Mouse (Mus musculus) urinary bladder, postnatal 4 days (tissue): ENCODE results near the gene Spaca4.

Experiments used
- DNase-seq, 2 experiments: peaks; one replicate each; pipeline ENCODE4 v3.0.0; 2021 to 2022; ENCODE audit warnings: low spot score in 2 of 2

Gene Spaca4

DNA sequence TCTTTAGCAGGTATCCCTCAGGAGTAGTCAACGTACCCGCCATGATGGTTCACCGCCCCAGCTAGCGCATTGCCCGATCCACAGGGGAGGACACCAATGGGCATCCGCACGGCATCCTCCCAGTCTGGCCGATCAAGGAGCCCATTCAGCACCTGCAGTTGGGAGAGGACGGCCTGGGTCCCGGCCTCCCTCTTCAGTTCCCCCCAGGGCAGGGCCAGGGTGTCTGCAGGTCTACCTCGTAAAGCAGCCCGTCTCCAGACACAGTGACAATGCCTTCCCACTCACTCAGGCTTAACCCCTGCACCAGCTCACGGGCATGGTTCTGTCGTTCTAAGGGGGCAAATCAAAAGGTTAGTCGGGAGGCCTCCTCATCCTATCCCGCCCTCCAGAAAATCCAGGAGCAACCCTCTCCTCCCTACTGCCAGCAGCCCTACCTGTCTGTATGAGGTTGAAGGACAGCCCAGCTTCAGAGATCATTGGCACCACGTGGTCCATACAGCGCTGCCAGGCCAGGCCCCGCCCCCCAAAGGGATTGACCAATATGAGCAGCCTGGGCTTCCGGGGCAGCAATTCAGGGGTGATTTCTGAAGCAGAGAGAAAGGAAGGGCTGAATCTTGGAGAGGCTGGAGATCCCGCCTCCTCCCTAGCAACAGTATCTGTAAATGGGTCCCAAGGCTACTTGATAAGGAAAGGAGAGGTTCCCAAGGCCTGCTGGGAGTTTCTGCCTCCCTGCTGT, 13.4 kb downstream of the Spaca4 start:
- DNase-seq = no peak

DNA sequence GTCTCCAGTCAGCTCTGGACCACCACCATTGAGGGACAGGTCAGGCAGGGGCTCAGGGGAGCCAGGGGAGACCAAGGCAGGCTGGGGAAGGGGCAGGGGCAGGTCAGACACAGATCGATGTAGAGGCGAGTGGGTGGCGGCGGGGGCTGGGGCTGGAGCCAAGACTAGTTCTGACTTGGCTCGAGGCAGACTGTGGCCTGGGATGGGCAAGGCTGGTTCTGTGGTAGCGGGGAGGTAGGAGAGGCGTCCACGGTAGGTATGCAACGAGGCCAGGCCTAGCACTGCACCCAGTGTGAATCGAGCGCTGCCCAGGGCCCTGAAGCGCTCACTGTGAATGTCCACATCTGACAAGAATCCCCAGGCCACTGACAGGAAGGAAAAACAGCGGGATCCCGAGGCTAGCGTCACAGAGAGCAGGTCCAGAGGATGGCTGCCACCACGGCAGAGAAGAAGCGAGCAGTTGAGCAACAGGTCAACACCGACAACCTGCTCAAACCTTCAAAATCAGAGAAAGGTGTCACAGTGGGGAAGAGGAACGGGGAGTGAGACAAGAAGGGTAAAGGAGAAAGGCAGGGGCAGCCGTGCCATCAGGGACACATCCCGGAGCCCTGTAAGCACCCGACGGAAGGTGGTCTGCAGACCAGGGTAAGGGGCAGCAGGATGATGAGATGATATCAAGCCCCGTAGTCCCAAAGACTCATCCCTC, 14.1 kb downstream of the Spaca4 start:
- no peak for DNase-seq

DNA sequence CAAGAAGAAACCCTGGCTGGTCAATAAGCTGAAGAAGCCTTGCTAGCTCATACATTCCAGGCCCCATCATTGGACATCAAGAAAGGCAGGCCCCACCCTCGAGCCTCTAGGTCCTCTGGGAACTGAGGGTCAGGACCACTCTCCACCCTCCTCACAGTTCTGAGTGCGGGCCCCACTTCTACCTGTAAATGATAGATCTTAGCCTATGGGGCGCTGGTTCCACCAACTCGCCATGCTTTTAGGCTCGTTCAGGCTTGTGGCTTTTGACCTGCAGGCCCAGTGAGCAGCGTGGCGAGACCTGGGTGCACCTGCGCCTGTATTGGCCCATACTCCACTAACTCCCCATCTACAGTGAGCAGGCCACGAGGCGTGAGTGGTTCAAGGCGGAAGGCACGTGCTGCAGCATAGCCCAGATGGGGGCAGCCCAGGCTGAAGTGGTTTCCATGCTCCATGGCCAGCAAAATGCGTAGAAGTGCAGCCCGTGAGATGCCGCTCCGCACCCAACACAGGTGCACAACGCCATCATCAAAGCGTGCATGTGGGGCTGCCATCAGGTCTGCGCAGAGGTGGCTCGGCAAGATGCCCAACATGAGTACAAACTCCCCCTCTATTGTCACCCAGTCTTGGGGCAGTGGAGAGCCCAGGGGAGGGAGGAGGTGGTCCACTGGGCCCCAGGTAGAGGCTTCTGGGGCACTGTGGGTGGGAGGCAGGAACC, 15.0 kb downstream of the Spaca4 start:
- DNase-seq = no peak

- no peak for DNase-seq
Observed at GRCm38 (mm10) chr7:45709677-45710355, 15.8 kb downstream of the Spaca4 start.

DNA sequence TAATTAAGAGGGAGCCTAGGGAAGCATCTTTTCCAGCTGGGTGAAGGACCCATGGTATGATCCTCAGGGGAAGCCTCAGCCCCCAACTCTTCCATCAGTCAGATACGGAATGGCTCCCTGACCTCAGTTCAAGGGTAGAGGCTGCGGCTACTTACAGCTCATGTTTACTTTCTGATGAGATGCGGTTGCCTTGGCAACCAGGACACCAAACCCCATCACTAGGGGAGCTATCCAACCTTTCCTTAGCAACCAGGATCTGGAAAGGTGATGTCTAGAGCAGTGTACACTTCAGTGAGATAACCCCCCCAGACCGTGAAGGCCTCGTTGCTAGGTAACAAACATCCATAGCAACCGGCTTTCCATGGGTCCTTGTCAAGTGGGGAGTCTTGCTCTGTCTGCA, 16.6 kb downstream of the Spaca4 start:
- DNase-seq = no peak

- no peak for DNase-seq
Observed at GRCm38 (mm10) chr7:45708221-45708761, 17.3 kb downstream of the Spaca4 start.

DNA sequence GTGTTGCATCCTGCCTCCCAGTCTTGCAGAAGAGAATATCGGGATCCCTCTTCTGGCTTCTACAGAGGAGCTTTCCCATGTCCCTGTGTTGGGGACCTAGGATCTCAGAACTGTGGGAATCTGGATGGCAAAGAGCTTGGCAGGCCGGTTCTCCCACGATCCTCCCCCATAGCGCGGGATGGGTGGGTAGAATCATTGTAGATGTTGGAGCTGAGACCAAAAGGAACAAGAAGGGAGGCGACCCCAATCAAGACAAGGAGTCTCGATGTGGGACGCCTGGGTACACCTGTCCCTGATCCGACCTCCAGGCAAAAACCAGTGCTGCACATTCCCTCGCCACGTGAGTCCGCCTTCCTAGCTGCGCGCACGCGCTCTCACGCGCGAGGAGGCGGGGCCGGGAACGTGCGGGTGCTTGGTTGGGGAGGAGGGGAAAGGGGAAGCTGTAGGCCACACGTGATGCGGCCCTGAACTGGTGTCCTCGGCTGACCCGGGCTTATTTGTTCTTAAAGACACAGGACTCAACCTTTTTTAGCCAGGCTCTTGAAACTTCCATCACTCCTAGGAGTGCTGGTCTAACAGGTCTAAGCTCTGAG, 18.1 kb downstream of the Spaca4 start:
- peak; percentile 93 to 97 for DNase-seq

GRCm38 (mm10) chr7:45706721-45707241, 18.8 kb downstream of the Spaca4 start:
- DNase-seq = peak; percentile 87 to 90

DNA sequence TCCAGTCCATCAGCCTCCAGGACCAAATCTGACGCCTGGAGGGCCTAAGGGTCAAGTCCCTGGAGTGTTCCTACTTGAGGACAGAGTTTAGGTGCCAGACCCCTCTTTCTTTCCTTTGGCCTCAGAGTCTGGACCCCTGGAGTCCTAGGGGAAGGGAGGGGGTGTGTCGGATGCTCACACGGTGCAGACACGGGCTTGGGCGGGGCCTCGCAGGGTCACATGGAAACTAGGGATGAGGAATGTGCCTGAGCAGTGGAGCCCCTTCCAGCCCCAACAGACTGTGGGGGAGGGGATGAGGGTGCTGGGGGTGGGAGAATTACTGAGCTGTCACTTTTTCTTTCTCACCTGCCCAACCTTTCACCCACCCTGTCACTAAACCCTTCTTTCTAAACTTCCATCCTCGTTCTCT, 19.7 kb downstream of the Spaca4 start:
- peak; percentile 77 to 83 for DNase-seq

DNA sequence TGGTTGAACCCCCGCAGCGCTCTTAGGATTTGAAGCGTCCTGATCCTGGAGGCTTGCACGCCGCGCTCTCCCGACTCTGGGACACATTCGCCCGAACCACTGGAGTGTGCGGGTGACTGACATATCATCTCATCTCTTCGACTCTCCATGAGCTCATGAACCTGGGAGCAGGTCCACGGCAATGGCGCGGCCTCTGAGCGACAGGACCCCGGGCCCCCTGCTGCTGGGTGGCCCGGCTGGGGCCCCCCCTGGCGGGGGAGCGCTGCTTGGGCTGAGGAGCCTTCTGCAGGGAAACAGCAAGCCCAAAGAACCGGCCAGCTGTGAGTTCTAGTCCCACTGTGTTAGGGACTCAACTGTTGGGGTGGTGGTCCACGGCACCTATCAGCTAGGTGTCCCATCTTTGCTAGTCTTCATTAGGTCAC, 20.2 kb downstream of the Spaca4 start:
- no peak for DNase-seq

GRCm38 (mm10) chr7:45704730-45705442, 20.7 kb downstream of the Spaca4 start, which contains the start of gene Dbp:
TSS of gene Dbp (plus strand) at chr7:45705088.
- DNase-seq = peak; percentile 98 to 99

DNA sequence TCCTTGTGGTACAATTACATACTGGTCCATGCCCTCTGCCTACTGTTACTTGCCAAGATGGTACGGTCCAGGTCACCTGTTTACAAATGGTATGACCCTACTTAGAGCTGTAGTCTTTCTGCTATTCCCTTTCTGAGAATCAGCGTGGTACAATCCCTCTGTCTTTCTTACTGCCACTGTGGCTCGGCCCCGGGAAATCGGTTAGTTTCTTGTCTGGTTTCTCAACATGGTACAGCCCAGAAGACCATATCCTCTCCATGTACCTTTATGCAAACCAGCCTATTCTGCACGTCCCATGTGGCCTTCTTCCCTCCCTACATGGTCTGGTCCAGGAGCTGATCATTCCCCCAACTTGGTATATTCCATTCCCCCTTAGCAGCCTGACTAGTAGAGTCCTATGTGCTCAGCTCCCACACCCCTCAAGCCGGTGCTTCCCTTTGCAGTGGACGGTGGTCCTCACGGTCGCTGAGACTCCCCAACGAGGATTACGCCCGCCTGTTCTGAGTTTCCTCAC, 21.5 kb downstream of the Spaca4 start:
- DNase-seq = peak in 1 of 2 experiments; percentile 71

GRCm38 (mm10) chr7:45703521-45704033, 22.0 kb downstream of the Spaca4 start:
- no peak for DNase-seq

- no peak for DNase-seq
Observed at GRCm38 (mm10) chr7:45702809-45703520, 22.6 kb downstream of the Spaca4 start.

DNA sequence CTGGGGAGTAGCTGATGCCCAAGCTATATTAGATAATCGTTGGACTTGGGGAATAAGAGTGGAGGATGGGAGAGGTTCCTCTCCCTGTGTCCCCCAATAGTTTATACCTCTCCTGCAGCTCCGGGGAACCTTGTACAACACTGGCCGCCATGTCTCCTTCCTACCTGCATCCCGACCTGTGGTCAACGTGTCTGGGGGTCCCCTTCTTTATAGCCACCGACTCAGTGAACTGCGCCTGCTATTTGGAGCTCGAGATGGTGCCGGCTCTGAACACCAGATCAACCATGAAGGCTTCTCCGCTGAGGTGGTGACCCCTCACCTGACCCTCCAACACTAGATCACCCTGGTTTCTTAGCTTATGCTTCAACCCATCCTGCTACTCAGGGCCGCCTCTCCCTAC, 23.3 kb downstream of the Spaca4 start:
- no peak for DNase-seq

DNA sequence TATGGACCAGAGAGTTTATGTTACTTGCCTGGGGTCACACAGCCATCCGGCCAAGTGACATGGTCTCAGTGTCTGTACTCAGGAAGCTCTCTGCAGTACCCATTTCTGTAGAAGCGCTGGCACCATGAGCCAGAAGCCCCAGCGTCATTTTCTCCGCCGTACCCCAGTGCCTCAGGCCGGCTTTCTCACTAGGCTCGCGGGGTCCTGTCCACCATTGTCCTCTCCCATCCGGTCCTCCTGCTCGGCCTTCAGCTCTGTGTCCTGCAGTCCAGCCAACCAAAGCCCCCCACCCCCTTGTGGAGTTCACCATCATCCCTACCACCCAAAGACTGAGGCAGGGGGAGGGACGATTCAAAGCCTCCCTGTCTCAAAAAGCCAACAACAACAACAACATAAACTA, 24.0 kb downstream of the Spaca4 start:
- DNase-seq = no peak

- DNase-seq = no peak
Observed at GRCm38 (mm10) chr7:45701072-45701471, 24.5 kb downstream of the Spaca4 start.

GRCm38 (mm10) chr7:45700301-45701015, 25.2 kb downstream of the Spaca4 start:
- peak; percentile 62 to 78 for DNase-seq
